Mouse (Mus musculus) midbrain, postnatal 0 days (tissue): ENCODE results near the gene Kif26a. TPM values are rescaled to one million over a fixed set of nuclear protein-coding genes. Genes with fewer than 3 reads are reported as not detected.

Experiments
- ATAC-seq: fragments of 200-750 bp; cut with Nextera tagmentation; 2 replicates; pipeline ENCODE4 v1.8.0; 2017; ENCODE audit warnings: moderate number of reproducible peaks, mild to moderate bottlenecking, moderate TSS enrichment, moderate library complexity; ENCODE audit not compliant: low FRiP score
- DNase-seq: peaks from one replicate; pipeline ENCODE4 v3.0.0-alpha.2; 2015; ENCODE audit warnings: low spot score
- H3K27ac ChIP-seq: fragments of 300-500 bp; sonication (generic); 2 replicates; pipeline ENCODE4 v1.5.1; 2014; ENCODE audit warnings: low read depth, mild to moderate bottlenecking, low read length, mixed read lengths
- H3K27me3 ChIP-seq: fragments of 300-500 bp; sonication (generic); 2 replicates; pipeline ENCODE4 v1.6.1; 2014; ENCODE audit warnings: low read length, control low read depth, mixed read lengths; ENCODE audit not compliant: insufficient read depth
- H3K36me3 ChIP-seq: fragments of 300-500 bp; sonication (generic); 2 replicates; pipeline ENCODE4 v1.6.1; 2014; ENCODE audit warnings: low read length, control low read depth, mixed read lengths; ENCODE audit not compliant: insufficient read depth
- H3K4me1 ChIP-seq: fragments of 300-500 bp; sonication (generic); 2 replicates; pipeline ENCODE4 v1.6.1; 2014; ENCODE audit warnings: mild to moderate bottlenecking, control low read depth, antibody characterized with exemption, low read length, mixed read lengths; ENCODE audit not compliant: insufficient read depth
- H3K4me2 ChIP-seq: fragments of 300-500 bp; sonication (generic); 2 replicates; pipeline ENCODE4 v1.6.1; 2014; ENCODE audit warnings: low read depth, mild to moderate bottlenecking, low read length, mixed read lengths; ENCODE audit not compliant: poor library complexity, severe bottlenecking
- H3K4me3 ChIP-seq: fragments of 300-500 bp; sonication (generic); 2 replicates; pipeline ENCODE4 v1.5.1; 2014; ENCODE audit warnings: low read depth, mild to moderate bottlenecking, low read length, moderate library complexity
- H3K9ac ChIP-seq: fragments of 300-500 bp; sonication (generic); replicated peaks from 2 replicates; pipeline ENCODE4 v1.6.1; 2014; ENCODE audit warnings: mild to moderate bottlenecking, low read length, moderate library complexity, mixed read lengths; ENCODE audit not compliant: poor library complexity, severe bottlenecking
- H3K9me3 ChIP-seq: fragments of 300-500 bp; sonication (generic); 2 replicates; pipeline ENCODE4 v1.6.1; 2016; ENCODE audit warnings: low read length, control low read depth
- CTCF ChIP-seq: IDR thresholded peaks from 2 replicates; pipeline ENCODE4 v1.5.1; 2016; ENCODE audit warnings: antibody characterized with exemption, mild to moderate bottlenecking
- WGBS: fragments of 180-500 bp; shearing (Covaris S2); extraction: QIAGEN DNeasy Blood & Tissue Kit; methylation state at CpG from one replicate; pipeline ENCODE4 v1.1.7; 2014; 5-methylcytosine and 5-hydroxymethylcytosine counted together
- microRNA counts: library from miRNA; unstranded; fragments of <30 nt; microRNA quantifications from one replicate; lab custom pipeline; 2015
- microRNA-seq: library from miRNA; unstranded; fragments of <30 nt; microRNA quantifications from one replicate; pipeline ENCODE4, GENCODE M21; 2016; ENCODE audit warnings: borderline number of aligned reads
- polyA plus RNA-seq: library from polyadenylated mRNA; unstranded; fragments of >200 nt; fragmentation: Nextera tagmentation; extraction: Ambion mirVana; gene quantifications from 2 replicates; pipeline ENCODE4 v1.2.1, GENCODE M21; 2015
- total RNA-seq: library from RNA; depleted of rRNA; stranded (reverse); fragments of >200 nt; gene quantifications from 2 replicates; pipeline ENCODE4 v1.2.3, GENCODE M21; 2014; rRNA removed

The Kif26a gene
- total and polyA plus RNA-seq, 2 experiments from 2014 or later, result 2.4 to 26.5 TPM

DNA sequence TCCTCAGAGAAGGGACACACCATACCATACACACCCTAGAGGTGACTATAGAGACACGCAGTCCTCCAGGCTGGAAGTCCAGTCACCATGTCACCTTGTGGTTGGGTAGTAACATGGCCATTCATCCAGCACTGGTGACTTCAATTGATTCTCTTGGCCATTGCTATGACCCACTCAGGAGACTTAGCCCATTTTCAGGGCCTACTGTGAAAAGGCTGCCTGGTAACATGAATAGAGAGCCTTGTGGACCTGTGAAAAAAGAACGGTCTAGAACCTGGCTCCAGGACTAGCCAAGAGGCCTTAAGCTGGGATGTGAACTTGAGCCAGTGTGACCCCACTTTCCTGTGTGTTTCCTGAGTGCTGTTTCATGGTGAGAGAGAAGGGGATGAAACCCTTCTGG lies 80.6 kb downstream of the Kif26a start:
- no peak for DNase-seq
- Histone ChIP-seq H3K27ac (no peak overlapping the region), H3K9me3 (no peaks in the 10 kb centered on the region), H3K4me2 (no peak overlapping the region), H3K27me3 (no peaks in the 10 kb centered on the region), H3K4me3 (no peak overlapping the region), H3K4me1 (no peaks in the 10 kb centered on the region; the same call in 1 of the 2 replicates), H3K36me3 (no peaks in the 10 kb centered on the region), H3K9ac (no peak overlapping the region)
- WGBS, result 97% methylated on average over 2 of the region's 2 CpGs
- no peak for TF ChIP-seq CTCF
- no peak for ATAC-seq

DNA sequence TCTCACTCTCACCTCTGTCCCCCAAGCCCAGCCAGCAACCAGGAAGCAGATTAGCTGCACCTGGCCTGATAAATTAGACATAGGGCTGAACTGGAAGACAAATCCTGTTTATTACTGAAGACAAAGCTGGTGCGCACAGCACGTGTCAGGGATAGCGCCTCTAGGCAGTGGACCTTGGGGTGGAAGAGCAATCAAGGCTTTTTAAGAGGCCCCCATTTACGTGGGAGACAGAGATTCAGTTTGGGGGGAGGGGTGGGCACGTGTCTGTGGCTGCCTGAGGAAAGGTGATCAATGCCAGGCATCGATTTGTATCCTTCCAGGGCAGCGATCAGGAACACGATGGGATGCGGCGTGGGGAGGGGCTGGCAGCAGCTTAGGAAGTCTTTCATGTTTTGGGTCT lies 83.1 kb downstream of the Kif26a start:
- Histone ChIP-seq H3K9me3 (no peaks in the 10 kb centered on the region), H3K4me1 (no peaks in the 10 kb centered on the region; the same call in 1 of the 2 replicates), H3K27ac (no peak overlapping the region), H3K4me3 (no peak overlapping the region), H3K4me2 (no peak overlapping the region), H3K9ac (no peak overlapping the region; the same call in 1 of the 2 replicates), H3K27me3 (no peaks in the 10 kb centered on the region), H3K36me3 (no peaks in the 10 kb centered on the region)
- ATAC-seq, result no peak
- 52% methylated on average over 10 of the region's 10 CpGs for whole genome bisulfite sequencing
- no peak for DNase-seq
- TF ChIP-seq CTCF, result no peak

DNA sequence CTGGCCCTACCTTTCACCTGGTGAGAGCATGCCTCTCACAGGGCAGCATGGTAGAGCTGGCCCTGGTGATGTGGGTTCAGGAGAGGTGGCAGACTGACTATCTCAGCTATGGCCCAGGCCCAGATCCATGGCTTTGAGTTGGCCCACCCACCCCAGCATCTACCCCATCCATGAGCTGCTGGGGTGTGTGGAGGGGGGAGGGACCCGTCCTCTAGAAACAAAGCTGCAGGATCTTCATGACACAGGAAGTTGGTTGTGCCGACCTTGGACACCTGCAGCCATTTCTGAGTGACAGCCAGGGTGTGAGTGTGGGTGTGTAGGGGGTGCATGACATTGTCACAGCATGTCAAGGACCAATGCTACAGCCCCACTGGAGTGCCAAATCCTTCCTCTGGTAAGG lies 84.2 kb downstream of the Kif26a start:
- no peak for TF ChIP-seq CTCF
- no peak overlapping the region for H3K27ac ChIP-seq
- ATAC-seq, result no peak

More for the DNA sequence above, 84.2 kb downstream of the Kif26a start:
- H3K9me3 ChIP-seq, result no peaks in the 10 kb centered on the region
- no peaks in the 10 kb centered on the region for H3K27me3 ChIP-seq
- 88% methylated on average over 2 of the region's 2 CpGs for WGBS
- H3K9ac ChIP-seq, result no peak overlapping the region
- DNase-seq, result no peak
- no peaks in the 10 kb centered on the region; the same call in 1 of the 2 replicates for H3K4me1 ChIP-seq
- no peaks in the 10 kb centered on the region for H3K36me3 ChIP-seq
- H3K4me3 ChIP-seq, result no peak overlapping the region
- H3K4me2 ChIP-seq, result no peak overlapping the region

MicroRNAs within 50 kb of the gene (microRNA counts, 519-probe panel; counts per million panel counts)
- microRNA mmu-miR-203 (lab: Ali Mortazavi, UCI), result 1,946 counts per million, percentile 64 among the panel's probes with 10 or more counts

Small RNAs within 50 kb of the gene (microRNA-seq; reads per million reads assigned to microRNA genes)
- gene Mir203 (682 reads per million, percentile 71 among the genes with 10 or more reads in this experiment), gene Mir3073a (not detected), gene Mir3073b (not detected)

Other genes with a start within 250 kb of the Kif26a start
- gene Ppp1r13b, start 238.1 kb upstream of the Kif26a start, total RNA-seq, result 58.5 and 79.3 TPM in 2 replicates
- gene Ppp1r13b, start 238.1 kb upstream of the Kif26a start, polyA plus RNA-seq, result 38.5 and 47.0 TPM in 2 replicates
- gene Atp5mpl, start 179.2 kb upstream of the Kif26a start, total RNA-seq, result 172 and 371 TPM in 2 replicates
- gene Atp5mpl, start 179.2 kb upstream of the Kif26a start, polyA plus RNA-seq, result 836 and 886 TPM in 2 replicates
- gene Tdrd9, start 174.6 kb upstream of the Kif26a start, total RNA-seq, result 0.19 and 1.5 TPM in 2 replicates
- 0.26 and 0.39 TPM in 2 replicates for gene Tdrd9, start 174.6 kb upstream of the Kif26a start, polyA plus RNA-seq
- 0.38 TPM in 1 of 2 replicates, not detected in the other for gene Rd3l, start 164.9 kb upstream of the Kif26a start, total RNA-seq
- gene Rd3l, start 164.9 kb upstream of the Kif26a start, polyA plus RNA-seq, result 0.34 TPM in 1 of 2 replicates, not detected in the other
- gene Aspg, start 39.5 kb upstream of the Kif26a start, total RNA-seq, result 3.6 and 5.2 TPM in 2 replicates
- 2.3 and 2.5 TPM in 2 replicates for gene Aspg, start 39.5 kb upstream of the Kif26a start, polyA plus RNA-seq